Mouse (Mus musculus) layer of hippocampus, adult 9-10 months (tissue): ENCODE data around the gene Uchl4.
A peak's percentile ranks its signal among the peaks of the same experiment; 100 is the strongest.
"Not testable (repeated sequence)": the region's sequence is repeated elsewhere in the genome, so short reads cannot be mapped to it uniquely, and the experiment has no call there.

Experiments
- DNase-seq: peaks from one replicate; pipeline ENCODE4 v3.0.0; 2022; ENCODE audit warnings: low spot score

Gene Uchl4

GRCm38 (mm10) chr9:64231674-64232073 is 3.3 kb upstream of the Uchl4 start:
- DNase-seq, result no peak

GRCm38 (mm10) chr9:64232257-64232957 is 2.6 kb upstream of the Uchl4 start:
- no peak for DNase-seq

GRCm38 (mm10) chr9:64233656-64234055 is 1.3 kb upstream of the Uchl4 start:
- DNase-seq, result no peak

GRCm38 (mm10) chr9:64236056-64236455 is 1.1 kb downstream of the Uchl4 start:
- no peak for DNase-seq

- DNase-seq, result no peak
Observed at GRCm38 (mm10) chr9:64240116-64240515, 5.1 kb downstream of the Uchl4 start.

- DNase-seq, result no peak
Observed at GRCm38 (mm10) chr9:64240681-64241080, 5.7 kb downstream of the Uchl4 start.

- DNase-seq, result no peak
Observed at GRCm38 (mm10) chr9:64242381-64242831, 7.4 kb downstream of the Uchl4 start.

GRCm38 (mm10) chr9:64249371-64249770 is 14.4 kb downstream of the Uchl4 start:
- no peak for DNase-seq

- no peak for DNase-seq
Observed at GRCm38 (mm10) chr9:64250111-64250730, 15.2 kb downstream of the Uchl4 start.

- no peak for DNase-seq
Observed at GRCm38 (mm10) chr9:64252591-64253020, 17.6 kb downstream of the Uchl4 start.

- peak; percentile 98 for DNase-seq
Observed at GRCm38 (mm10) chr9:64253021-64253904, 18.3 kb downstream of the Uchl4 start, which contains the start of gene Map2k1. Map2k1 (minus strand) TSS chr9:64253631.

GRCm38 (mm10) chr9:64255422-64255821 is 20.4 kb downstream of the Uchl4 start:
- DNase-seq, result no peak

GRCm38 (mm10) chr9:64256204-64256603 is 21.2 kb downstream of the Uchl4 start:
- DNase-seq, result no peak

- DNase-seq, result no peak
Observed at GRCm38 (mm10) chr9:64259906-64260305, 24.9 kb downstream of the Uchl4 start.

GRCm38 (mm10) chr9:64261023-64261422 is 26.0 kb downstream of the Uchl4 start:
- no peak for DNase-seq

GRCm38 (mm10) chr9:64264813-64265212 is 29.8 kb downstream of the Uchl4 start:
- no peak for DNase-seq

GRCm38 (mm10) chr9:64267231-64267630 is 32.2 kb downstream of the Uchl4 start:
- DNase-seq, result no peak

- no peak for DNase-seq
Observed at GRCm38 (mm10) chr9:64268196-64268595, 33.2 kb downstream of the Uchl4 start.

- not testable (repeated sequence) for DNase-seq
Observed at GRCm38 (mm10) chr9:64268836-64269235, 33.8 kb downstream of the Uchl4 start.

GRCm38 (mm10) chr9:64271249-64271648 is 36.2 kb downstream of the Uchl4 start:
- no peak for DNase-seq

- peak; percentile 58 for DNase-seq
Observed at GRCm38 (mm10) chr9:64272611-64273010, 37.6 kb downstream of the Uchl4 start.

GRCm38 (mm10) chr9:64273757-64274156 is 38.8 kb downstream of the Uchl4 start:
- DNase-seq, result no peak

- DNase-seq, result no peak
Observed at GRCm38 (mm10) chr9:64274291-64274690, 39.3 kb downstream of the Uchl4 start.
